Mouse (Mus musculus) G1E (cell line): ENCODE results near the gene Uggt2. TPM values are rescaled to one million over a fixed set of nuclear protein-coding genes. Genes with fewer than 3 reads are reported as not detected.

Experiments
- ATAC-seq: 2 replicates; pipeline ENCODE4 v1.8.0; 2016; ENCODE audit warnings: mild to moderate bottlenecking; ENCODE audit not compliant: insufficient number of reproducible peaks, poor library complexity, low FRiP score, severe bottlenecking; ENCODE audit errors: extremely low read depth
- DNase-seq: peaks from one replicate; pipeline ENCODE4 v3.0.0; 2012; ENCODE audit warnings: low spot score
- H3K27me3 ChIP-seq: 2 replicates; pipeline ENCODE4 v1.6.1; 2012; ENCODE audit warnings: mild to moderate bottlenecking, low read length, inconsistent platforms; ENCODE audit not compliant: insufficient read depth
- H3K36me3 ChIP-seq: replicated peaks from 2 replicates; pipeline ENCODE3; 2012; ENCODE audit warnings: mild to moderate bottlenecking, inconsistent platforms
- H3K4me1 ChIP-seq: 2 replicates; pipeline ENCODE4 v1.6.1; 2012; ENCODE audit warnings: low read depth, low read length, inconsistent platforms, mixed read lengths; ENCODE audit not compliant: insufficient read depth
- H3K4me3 ChIP-seq: 2 replicates; pipeline ENCODE4 v1.5.1; 2012; ENCODE audit warnings: low read depth, mild to moderate bottlenecking, inconsistent platforms, low read length, moderate library complexity, mixed read lengths
- H3K9me3 ChIP-seq: replicated peaks from 2 replicates; pipeline ENCODE4 v1.6.1; 2012; ENCODE audit warnings: inconsistent platforms
- CTCF ChIP-seq: IDR thresholded peaks from 2 replicates; pipeline ENCODE4 v1.5.1; 2012; ENCODE audit warnings: low read depth, low read length, inconsistent platforms, mixed read lengths
- GATA1 ChIP-seq: IDR thresholded peaks from 2 replicates; pipeline ENCODE4 v1.6.1; 2012; ENCODE audit warnings: borderline replicate concordance, low read length, inconsistent platforms, mixed read lengths
- GATA2 ChIP-seq: IDR thresholded peaks from 2 replicates; pipeline ENCODE4 v1.6.1; 2012; ENCODE audit warnings: low read depth, low read length, inconsistent platforms, borderline replicate concordance
- POLR2AphosphoS5 ChIP-seq: IDR thresholded peaks from 2 replicates; pipeline ENCODE4 v1.6.1; 2012; ENCODE audit warnings: low read depth, low read length, inconsistent platforms; ENCODE audit not compliant: insufficient replicate concordance
- TAL1 ChIP-seq: conservative IDR thresholded peaks from 2 replicates; pipeline ENCODE4 v1.6.1; 2012; ENCODE audit warnings: low read depth, low read length, inconsistent platforms, mixed read lengths
- polyA plus RNA-seq: library from polyadenylated mRNA; stranded (reverse); fragments of >175 nt; gene quantifications from 2 replicates; pipeline ENCODE4 v1.2.3, GENCODE M21; 2012
- total RNA-seq, 2 experiments: library from RNA; stranded (forward) in 1 of 2; stranded (reverse) in 1 of 2; fragments of 200-1000 nt in 1 of 2; fragments of >200 nt in 1 of 2; fragmentation: Nextera tagmentation in 1 of 2; gene quantifications; 2 replicates each; pipeline ENCODE4 v1.2.3; 2014 to 2017

Uggt2 gene
- total and polyA plus RNA-seq, 3 experiments, result 0.55 to 7.7 TPM; not detected in 1

DNA sequence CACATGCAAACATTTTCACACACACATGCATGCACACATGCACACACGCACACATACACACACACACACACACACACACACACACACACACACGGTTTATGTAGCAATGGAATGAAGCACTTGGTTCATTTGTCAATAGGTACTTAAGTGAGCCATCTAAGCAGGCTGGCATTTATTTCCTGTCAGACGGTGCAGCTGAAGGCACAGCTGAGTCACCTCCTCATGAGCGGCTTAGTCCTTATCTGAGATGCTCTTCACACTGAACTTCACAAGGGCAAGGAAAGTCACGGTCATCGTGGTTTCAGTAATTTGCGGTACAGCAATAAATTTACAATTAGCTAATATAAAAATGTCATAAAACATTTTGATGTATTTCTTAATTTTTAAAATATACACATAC, 55.5 kb downstream of the Uggt2 start:
- TF ChIP-seq CTCF, result no peak
- no peak for TF ChIP-seq GATA1
- no peak for TF ChIP-seq GATA2
- TF ChIP-seq POLR2AphosphoS5, result no peak
- no peak for TF ChIP-seq TAL1
- Histone ChIP-seq H3K4me1 (no peaks in the 10 kb centered on the region), H3K36me3 (no peaks in the 10 kb centered on the region), H3K4me3 (no peak overlapping the region), H3K27me3 (peaks cover 2% of the 10 kb centered on the region; the same call in 1 of the 2 replicates), H3K9me3 (no peaks in the 10 kb centered on the region)
- ATAC-seq (peak; percentile 43; the same call in 1 of the 2 replicates), DNase-seq (no peak)

- ATAC-seq, result peak; percentile 69; the same call in 1 of the 2 replicates
- DNase-seq, result no peak
- Histone ChIP-seq H3K9me3 (no peaks in the 10 kb centered on the region), H3K36me3 (no peaks in the 10 kb centered on the region), H3K27me3 (no peaks in the 10 kb centered on the region), H3K4me3 (no peak overlapping the region), H3K4me1 (no peaks in the 10 kb centered on the region; the same call in 1 of the 2 replicates)
- TF ChIP-seq CTCF, result peak; percentile 21; the same call in 1 of the 2 replicates
- no peak for TF ChIP-seq GATA2
- TF ChIP-seq GATA1, result no peak
- no peak for TF ChIP-seq TAL1
- TF ChIP-seq POLR2AphosphoS5, result no peak
These were observed 59.0 kb downstream of the Uggt2 start for GRCm38 (mm10) chr14:119040253-119040652.

DNA sequence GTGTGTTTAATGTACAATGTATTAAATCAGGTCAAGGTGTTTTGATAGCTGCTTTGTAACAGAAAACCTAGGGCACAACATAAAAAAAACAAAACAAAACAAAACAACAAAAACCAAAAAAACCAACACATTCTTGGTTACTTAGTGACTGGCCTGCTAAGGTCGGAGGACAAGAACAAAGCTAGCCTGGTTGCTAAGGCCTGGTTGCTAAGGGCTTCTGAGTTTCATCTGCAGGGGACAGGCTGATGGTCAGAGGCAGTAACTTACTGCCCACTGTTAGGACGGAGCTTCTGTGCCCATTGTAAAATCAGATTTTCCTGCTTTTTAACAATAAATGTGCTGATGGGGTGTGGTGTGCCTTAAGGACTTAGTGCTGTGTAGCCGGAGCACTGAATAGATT, 61.5 kb downstream of the Uggt2 start:
- no peak for DNase-seq
- H3K27me3 ChIP-seq, result no peaks in the 10 kb centered on the region
- ATAC-seq, result no peak
- no peaks in the 10 kb centered on the region; the same call in 1 of the 2 replicates for H3K4me1 ChIP-seq
- TF ChIP-seq GATA2 (no peak), POLR2AphosphoS5 (no peak), CTCF (no peak), GATA1 (no peak), TAL1 (no peak)
- no peak overlapping the region for H3K4me3 ChIP-seq
- H3K9me3 ChIP-seq, result no peaks in the 10 kb centered on the region
- no peaks in the 10 kb centered on the region for H3K36me3 ChIP-seq

DNA sequence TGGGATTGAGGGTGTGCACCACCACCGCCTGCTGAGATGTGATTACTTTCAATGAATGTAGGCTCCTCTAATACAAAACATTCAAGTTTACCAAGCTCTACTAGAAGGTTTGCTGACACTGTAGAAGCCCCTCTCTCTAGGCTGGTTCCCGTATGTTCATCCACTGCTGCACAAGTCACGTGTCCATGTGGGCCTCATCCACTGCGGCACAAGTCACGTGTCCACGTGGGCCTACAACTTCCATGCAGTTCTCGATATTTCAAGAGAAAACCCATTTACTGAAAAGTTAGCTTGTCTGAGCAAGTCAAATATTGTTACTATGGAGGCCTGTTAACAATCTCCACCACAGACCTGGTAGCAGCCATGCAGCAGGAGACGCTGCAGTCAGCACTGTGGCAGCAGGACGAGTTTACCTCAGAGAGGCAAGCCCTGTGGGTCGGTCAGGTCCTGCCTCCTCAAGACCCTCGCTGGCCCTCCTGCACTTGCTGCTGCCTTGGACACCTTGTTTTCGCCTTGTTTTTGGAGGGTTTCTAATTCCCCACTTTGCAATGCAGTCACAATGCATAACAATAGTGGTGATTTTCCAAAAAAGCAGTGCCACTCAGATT, 62.0 kb downstream of the Uggt2 start:
- no peak for ATAC-seq
- Histone ChIP-seq H3K4me1 (no peaks in the 10 kb centered on the region; the same call in 1 of the 2 replicates), H3K4me3 (no peak overlapping the region), H3K27me3 (no peaks in the 10 kb centered on the region), H3K9me3 (no peaks in the 10 kb centered on the region), H3K36me3 (no peaks in the 10 kb centered on the region)
- no peak for DNase-seq
- TF ChIP-seq GATA1 (no peak), POLR2AphosphoS5 (no peak), CTCF (no peak), GATA2 (no peak), TAL1 (no peak)

- Histone ChIP-seq H3K4me1 (no peaks in the 10 kb centered on the region), H3K4me3 (no peak overlapping the region), H3K9me3 (no peaks in the 10 kb centered on the region), H3K27me3 (no peaks in the 10 kb centered on the region), H3K36me3 (no peaks in the 10 kb centered on the region)
- no peak for ATAC-seq
- TF ChIP-seq GATA1, result no peak
- no peak for TF ChIP-seq TAL1
- TF ChIP-seq CTCF, result no peak
- no peak for TF ChIP-seq POLR2AphosphoS5
- TF ChIP-seq GATA2, result no peak
- no peak for DNase-seq
These were observed 71.5 kb downstream of the Uggt2 start for GRCm38 (mm10) chr14:119027675-119028253.

- peak; percentile 91 for ATAC-seq
- Histone ChIP-seq H3K27me3 (peaks cover 2% of the 10 kb centered on the region; the same call in 1 of the 2 replicates), H3K4me3 (no peak overlapping the region), H3K36me3 (no peaks in the 10 kb centered on the region), H3K9me3 (no peaks in the 10 kb centered on the region), H3K4me1 (no peaks in the 10 kb centered on the region)
- TF ChIP-seq CTCF (peak; percentile 97), GATA2 (no peak)
- DNase-seq, result peak; percentile 49
These were observed 72.1 kb downstream of the Uggt2 start for GRCm38 (mm10) chr14:119027130-119027529.
